Mouse (Mus musculus) gastrocnemius, adult 2 months (tissue): ENCODE results near the gene Ip6k2. TPM values are rescaled to one million over a fixed set of nuclear protein-coding genes. Genes with fewer than 3 reads are reported as not detected.

Experiments used
- DNase-seq: peaks from one replicate; pipeline ENCODE4 v3.0.0; 2022
- H3K27ac ChIP-seq: fragments of 200-600 bp; 2 replicates; pipeline ENCODE4 v1.8.1; 2022; ENCODE audit warnings: mild to moderate bottlenecking
- H3K4me3 ChIP-seq: fragments of 200-600 bp; 2 replicates; pipeline ENCODE4 v1.8.1; 2022; ENCODE audit warnings: mild to moderate bottlenecking, moderate library complexity
- CTCF ChIP-seq: fragments of 200-600 bp; IDR thresholded peaks from 2 replicates; pipeline ENCODE4 v1.8.1; 2022; ENCODE audit warnings: antibody characterized with exemption, mild to moderate bottlenecking, moderate library complexity
- intact Hi-C: fragments of 180-260 bp; cut with DNase I; formaldehyde crosslinking; loops from one replicate; pipeline ENCODE4 v1.15.1; 2025
- long read RNA-seq, 2 experiments: library from polyadenylated mRNA; stranded (forward); transcript quantifications; one replicate each; pipeline ENCODE4 v2.0.0; 2021
- total RNA-seq, 2 experiments: library from RNA; stranded (reverse); gene quantifications; 2 replicates each; pipeline ENCODE4 v1.2.3; 2021

Ip6k2 gene
- total RNA-seq, result 10 to 100 TPM; 16.0 to 16.7 TPM
- long read RNA-seq, experiment 1, partial matches to known transcripts, result 2 of 8 reads
- long read RNA-seq, experiment 1, other reads (novel, unspliced or antisense), result 4 of 8 reads
- long read RNA-seq, experiment 2, partial matches to known transcripts, result 1 of 6 reads
- long read RNA-seq, experiment 2, other reads (novel, unspliced or antisense), result 3 of 6 reads

GRCm38 (mm10) chr9:108783548-108784463 lies at the start of gene Ip6k2:
Gene Ip6k2, plus strand, starts transcription at chr9:108783796.
- intact Hi-C loops, result no loop called here
- Histone ChIP-seq H3K4me3 (peak within 1 kb of the TSS; percentile 88), H3K27ac (peak within 1 kb of the TSS; percentile 94)
- peak; percentile 97 for DNase-seq
- TF ChIP-seq CTCF, result no peak

- no peak overlapping the region for H3K4me3 ChIP-seq
- intact Hi-C loops, result no loop called here
- no peak for TF ChIP-seq CTCF
- H3K27ac ChIP-seq, result no peak overlapping the region
- DNase-seq, result no peak
Observed at GRCm38 (mm10) chr9:108734626-108735025, 49.0 kb upstream of the Ip6k2 start.

- no peak for DNase-seq
- H3K4me3 ChIP-seq, result no peak overlapping the region
- no peak overlapping the region for H3K27ac ChIP-seq
- intact Hi-C loops, result no loop called here
- TF ChIP-seq CTCF, result no peak
Observed at GRCm38 (mm10) chr9:108739239-108739638, 44.4 kb upstream of the Ip6k2 start.

- H3K4me3 ChIP-seq, result no peak overlapping the region
- no peak overlapping the region for H3K27ac ChIP-seq
- TF ChIP-seq CTCF, result peak; percentile 41
- no peak for DNase-seq
- intact Hi-C loops, result no loop called here
Observed at GRCm38 (mm10) chr9:108740062-108740461, 43.5 kb upstream of the Ip6k2 start.

- Histone ChIP-seq H3K4me3 (no peak overlapping the region), H3K27ac (no peak overlapping the region)
- DNase-seq, result no peak
- no peak for TF ChIP-seq CTCF
- intact Hi-C loops, result no loop called here
Observed at GRCm38 (mm10) chr9:108742048-108742447, 41.5 kb upstream of the Ip6k2 start.

GRCm38 (mm10) chr9:108746876-108747499 lies 36.6 kb upstream of the Ip6k2 start:
- DNase-seq, result no peak
- no peak overlapping the region for H3K4me3 ChIP-seq
- intact Hi-C loops, result no loop called here
- no peak for TF ChIP-seq CTCF
- H3K27ac ChIP-seq, result no peak overlapping the region

- intact Hi-C loops, result no loop called here
- no peak for TF ChIP-seq CTCF
- Histone ChIP-seq H3K4me3 (no peak overlapping the region), H3K27ac (no peak overlapping the region)
- no peak for DNase-seq
Observed at GRCm38 (mm10) chr9:108747694-108748093, 35.9 kb upstream of the Ip6k2 start.

GRCm38 (mm10) chr9:108748600-108749183 lies 34.9 kb upstream of the Ip6k2 start:
- Histone ChIP-seq H3K27ac (peak overlapping the region; percentile 77), H3K4me3 (no peak overlapping the region)
- peak; percentile 63 for DNase-seq
- no peak for TF ChIP-seq CTCF
- intact Hi-C loops, result no loop called here

- TF ChIP-seq CTCF, result no peak
- no peak for DNase-seq
- intact Hi-C loops, result loop anchor here (5.0 kb wide), 1 partner anchor 187 kb away; the partner anchor contains the start of gene Uqcrc1
- no peak overlapping the region for H3K27ac ChIP-seq
- no peak overlapping the region for H3K4me3 ChIP-seq
Observed at GRCm38 (mm10) chr9:108750616-108751015, 33.0 kb upstream of the Ip6k2 start.

- no peak for TF ChIP-seq CTCF
- intact Hi-C loops, result loop anchor here (2.0 to 5.0 kb wide), 2 partner anchors 66 to 185 kb away; partner anchors contain the start of gene Uqcrc1
- H3K4me3 ChIP-seq, result no peak overlapping the region
- DNase-seq, result no peak
- H3K27ac ChIP-seq, result no peak overlapping the region
Observed at GRCm38 (mm10) chr9:108752142-108752920, 31.3 kb upstream of the Ip6k2 start.

GRCm38 (mm10) chr9:108753326-108753725 lies 30.3 kb upstream of the Ip6k2 start:
- Histone ChIP-seq H3K27ac (no peak overlapping the region), H3K4me3 (peak overlapping the region; percentile 19; the same call in 1 of the 2 replicates)
- intact Hi-C loops, result loop anchor here (2.0 to 5.0 kb wide), 2 partner anchors 65 to 184 kb away; partner anchors contain the start of gene Uqcrc1
- peak; percentile 93 for TF ChIP-seq CTCF
- peak; percentile 77 for DNase-seq

- H3K27ac ChIP-seq, result no peak overlapping the region
- no peak overlapping the region for H3K4me3 ChIP-seq
- DNase-seq, result no peak
- intact Hi-C loops, result loop anchor here (2.0 to 5.0 kb wide), 2 partner anchors 65 to 183 kb away; partner anchors contain the start of gene Uqcrc1
- no peak for TF ChIP-seq CTCF
Observed at GRCm38 (mm10) chr9:108753976-108754375, 29.6 kb upstream of the Ip6k2 start.
